Mouse (Mus musculus) myocyte (in vitro differentiated cells): ENCODE results near the gene Awat2. TPM values are rescaled to one million over a fixed set of nuclear protein-coding genes. Genes with fewer than 3 reads are reported as not detected.

Experiments
- H3K27me3 ChIP-seq: one replicate; pipeline ENCODE4 v1.6.1; 2011; ENCODE audit not compliant: control insufficient read depth, insufficient read depth, insufficient read length
- H3K36me3 ChIP-seq: one replicate; pipeline ENCODE4 v1.6.1; 2011; ENCODE audit not compliant: control insufficient read depth, insufficient read depth
- H3K4me2 ChIP-seq: one replicate; pipeline ENCODE4 v1.6.1; 2011; ENCODE audit warnings: low read depth, control low read depth
- H3K4me3 ChIP-seq: one replicate; pipeline ENCODE4 v1.5.1; 2011; ENCODE audit warnings: mild to moderate bottlenecking, control low read depth, moderate library complexity
- H3K79me2 ChIP-seq: one replicate; pipeline ENCODE4 v1.6.1; 2011; ENCODE audit not compliant: control insufficient read depth, insufficient read depth
- H3ac ChIP-seq: one replicate; pipeline ENCODE4 v1.6.1; 2011; ENCODE audit not compliant: control insufficient read depth, insufficient read length
- CEBPB ChIP-seq: IDR thresholded peaks from 2 replicates; pipeline ENCODE4 v1.6.1; 2011; ENCODE audit warnings: mild to moderate bottlenecking, moderate library complexity; ENCODE audit not compliant: poor library complexity, insufficient read depth, severe bottlenecking
- E2F4 ChIP-seq: IDR thresholded peaks from one replicate; pipeline ENCODE4 v1.6.1; 2011; ENCODE audit warnings: mild to moderate bottlenecking, control low read depth, moderate library complexity; ENCODE audit not compliant: insufficient read depth
- MAX ChIP-seq: IDR thresholded peaks from one replicate; pipeline ENCODE4 v1.6.1; 2011; ENCODE audit warnings: low read depth, mild to moderate bottlenecking, control low read depth
- MYOD1 ChIP-seq, 3 experiments: IDR thresholded peaks; one replicate each; pipeline ENCODE4 v1.6.1; 2011; ENCODE audit warnings: control low read depth in 2 of 3, low read depth in 2 of 3, mild to moderate bottlenecking in 2 of 3, moderate library complexity in 1 of 3; ENCODE audit not compliant: insufficient read length in 2 of 3, control insufficient read depth in 1 of 3
- MYOG ChIP-seq, 3 experiments: IDR thresholded peaks; one replicate each; pipeline ENCODE4 v1.6.1; 2011; ENCODE audit warnings: control low read depth in 2 of 3, low read depth in 2 of 3, mild to moderate bottlenecking in 2 of 3; ENCODE audit not compliant: insufficient read length in 2 of 3, control insufficient read depth in 1 of 3, insufficient read depth in 1 of 3
- POLR2A ChIP-seq: IDR thresholded peaks from one replicate; pipeline ENCODE4 v1.6.1; 2011; ENCODE audit warnings: low read depth, mild to moderate bottlenecking, control low read depth, moderate library complexity; ENCODE audit not compliant: insufficient read length
- POLR2AphosphoS2 ChIP-seq: IDR thresholded peaks from one replicate; pipeline ENCODE4 v1.6.1; 2011; ENCODE audit warnings: low read depth, control low read depth; ENCODE audit not compliant: insufficient read length
- REST ChIP-seq: IDR thresholded peaks from one replicate; pipeline ENCODE4 v1.6.1; 2011; ENCODE audit warnings: mild to moderate bottlenecking, control low read depth, moderate library complexity; ENCODE audit not compliant: insufficient read depth, insufficient read length
- SRF ChIP-seq: IDR thresholded peaks from one replicate; pipeline ENCODE4 v1.6.1; 2011; ENCODE audit warnings: low read depth; ENCODE audit not compliant: control insufficient read depth, insufficient read length
- TCF12 ChIP-seq: IDR thresholded peaks from one replicate; pipeline ENCODE4 v1.6.1; 2011; ENCODE audit warnings: mild to moderate bottlenecking, control low read depth; ENCODE audit not compliant: poor library complexity, insufficient read depth, severe bottlenecking
- TCF3 ChIP-seq: IDR thresholded peaks from one replicate; pipeline ENCODE4 v1.6.1; 2011; ENCODE audit warnings: low read depth, control low read depth; ENCODE audit not compliant: insufficient read length
- USF1 ChIP-seq: IDR thresholded peaks from one replicate; pipeline ENCODE4 v1.6.1; 2011; ENCODE audit warnings: low read depth, mild to moderate bottlenecking, control low read depth, moderate library complexity
- polyA plus RNA-seq: library from polyadenylated mRNA; unstranded; fragments of >200 nt; fragmentation: generic; extraction: Trizol; gene quantifications from one replicate; pipeline ENCODE4 v1.2.1, GENCODE M21; 2012; ENCODE audit warnings: missing spikeins

Gene Awat2
- polyA plus RNA-seq, 1 experiment: 0.40 TPM

DNA sequence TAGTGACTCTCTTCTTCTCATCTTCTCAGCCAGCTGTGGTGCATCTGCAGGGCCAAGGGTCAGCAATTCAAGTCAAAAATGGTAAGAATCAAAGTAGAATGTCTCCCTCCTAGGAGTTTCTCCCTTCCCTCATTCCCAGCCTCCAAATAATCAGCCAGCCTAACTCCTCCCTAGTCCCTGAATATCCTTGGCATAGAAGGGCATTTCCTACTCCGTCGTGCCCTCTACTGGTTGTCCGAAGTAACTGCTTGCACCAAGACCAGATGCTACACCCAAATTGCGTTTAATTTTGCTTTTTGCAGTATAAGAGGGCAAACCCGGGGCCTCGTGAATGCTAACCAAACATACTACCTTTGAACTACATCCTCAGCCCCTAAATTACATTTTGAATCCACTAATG lies 50.2 kb downstream of the Awat2 start:
- no peak overlapping the region for H3ac ChIP-seq
- H3K36me3 ChIP-seq: no peaks in the 10 kb centered on the region
- H3K4me2 ChIP-seq: no peak overlapping the region
- H3K4me3 ChIP-seq: no peak overlapping the region
- no peaks in the 10 kb centered on the region for H3K27me3 ChIP-seq
- no peak for TF ChIP-seq TCF12
- no peak for TF ChIP-seq REST
- TF ChIP-seq TCF3: no peak
- H3K79me2 ChIP-seq: no peaks in the 10 kb centered on the region

GRCm38 (mm10) chrX:100389887-100390286 lies 52.6 kb downstream of the Awat2 start:
- H3K36me3 ChIP-seq: no peaks in the 10 kb centered on the region
- H3K27me3 ChIP-seq: no peaks in the 10 kb centered on the region
- no peak overlapping the region for H3K4me3 ChIP-seq
- no peak overlapping the region for H3ac ChIP-seq
- no peaks in the 10 kb centered on the region for H3K79me2 ChIP-seq
- TF ChIP-seq SRF (no peak), E2F4 (no peak), CEBPB (no peak), POLR2AphosphoS2 (no peak), MAX (no peak), MYOG (IDR thresholded peaks at IDR 0.05; ENCODE audit: control insufficient read depth in 1 of 3, insufficient read depth in 1 of 3, insufficient read length in 2 of 3, low read depth in 2 of 3) (no peak), USF1 (no peak), POLR2A (no peak), TCF3 (no peak), MYOD1 (IDR thresholded peaks at IDR 0.05; ENCODE audit: control insufficient read depth in 1 of 3, insufficient read length in 2 of 3, low read depth in 2 of 3) (no peak), TCF12 (no peak), REST (no peak)
- H3K4me2 ChIP-seq: no peak overlapping the region

DNA sequence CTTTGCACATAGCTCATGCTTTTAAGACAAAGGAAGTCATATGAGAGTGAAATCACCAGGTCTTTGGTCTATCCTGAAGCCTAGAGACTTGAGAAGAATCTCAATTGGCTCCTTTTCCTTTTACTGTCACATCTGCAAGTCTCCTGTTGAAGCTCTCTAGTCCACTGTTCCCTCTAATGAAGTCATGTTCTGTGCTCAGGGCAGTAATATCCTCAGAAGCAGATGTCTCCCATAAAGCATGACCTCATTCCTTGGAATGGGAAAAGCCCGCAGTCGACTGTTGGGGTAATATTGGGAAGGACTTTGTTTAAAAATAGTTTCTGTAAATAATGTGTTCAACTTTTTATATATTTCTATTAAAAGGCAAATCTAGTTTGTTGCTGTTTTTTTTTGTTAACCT lies 85.5 kb downstream of the Awat2 start:
- H3K4me3 ChIP-seq: no peak overlapping the region
- H3K79me2 ChIP-seq: no peaks in the 10 kb centered on the region
- no peak overlapping the region for H3ac ChIP-seq
- no peak overlapping the region for H3K4me2 ChIP-seq
- no peak for TF ChIP-seq E2F4
- TF ChIP-seq REST: no peak
- TF ChIP-seq TCF12: no peak
- no peak for TF ChIP-seq USF1
- TF ChIP-seq SRF: no peak
- no peak for TF ChIP-seq POLR2A
- no peak for TF ChIP-seq TCF3
- TF ChIP-seq CEBPB: no peak
- TF ChIP-seq MYOD1 (IDR thresholded peaks at IDR 0.05; ENCODE audit: control insufficient read depth in 1 of 3, insufficient read length in 2 of 3, low read depth in 2 of 3): no peak
- TF ChIP-seq POLR2AphosphoS2: no peak
- no peak for TF ChIP-seq MAX
- H3K27me3 ChIP-seq: no peaks in the 10 kb centered on the region
- H3K36me3 ChIP-seq: no peaks in the 10 kb centered on the region

Other genes with a start within 250 kb of the Awat2 start
- gene Otud6a, start 13.7 kb downstream of the Awat2 start, polyA plus RNA-seq: not detected
- 37.6 TPM for gene Igbp1, start 51.6 kb upstream of the Awat2 start, polyA plus RNA-seq
- gene Dgat2l6, start 82.1 kb upstream of the Awat2 start, polyA plus RNA-seq: not detected
- gene Awat1, start 129.5 kb upstream of the Awat2 start, polyA plus RNA-seq: not detected
- not detected for gene P2ry4, start 152.2 kb upstream of the Awat2 start, polyA plus RNA-seq
- gene Arr3, start 162.8 kb upstream of the Awat2 start, polyA plus RNA-seq: not detected
- gene Kif4, start 183.0 kb upstream of the Awat2 start, polyA plus RNA-seq: 4.5 TPM
- 59.5 TPM for gene Pdzd11, start 183.9 kb upstream of the Awat2 start, polyA plus RNA-seq